Mouse (Mus musculus): ENCODE data around the gene Rhox2b.
"Not testable (repeated sequence)": the region's sequence is repeated elsewhere in the genome, so short reads cannot be mapped to it uniquely, and the experiment has no call there.

Gene Rhox2b

DNA sequence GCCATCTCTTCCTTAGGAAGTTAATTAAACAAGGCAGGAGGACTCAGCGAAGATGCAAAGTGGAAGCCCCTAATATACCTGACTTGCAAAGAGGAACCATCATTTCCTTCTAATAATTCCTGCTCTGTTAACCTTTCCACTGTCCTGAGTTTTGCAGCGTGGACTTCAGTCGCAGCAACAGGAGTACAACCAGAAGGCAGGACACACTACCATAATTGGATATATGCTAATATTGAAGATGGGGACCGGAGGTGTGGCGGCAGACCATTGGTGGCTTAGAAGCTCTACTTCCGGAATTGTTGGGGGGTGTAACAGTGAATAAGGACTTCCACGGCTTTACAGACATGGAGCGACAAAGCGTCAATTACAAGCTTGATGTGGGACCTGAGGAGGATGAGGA is at the start of gene Rhox2b:
Rhox2b (plus strand) TSS at position 301 of the 400 bp plus-strand sequence.
- not testable (repeated sequence) for DNase-seq (ENCODE audit: low read depth, low spot score)

DNA sequence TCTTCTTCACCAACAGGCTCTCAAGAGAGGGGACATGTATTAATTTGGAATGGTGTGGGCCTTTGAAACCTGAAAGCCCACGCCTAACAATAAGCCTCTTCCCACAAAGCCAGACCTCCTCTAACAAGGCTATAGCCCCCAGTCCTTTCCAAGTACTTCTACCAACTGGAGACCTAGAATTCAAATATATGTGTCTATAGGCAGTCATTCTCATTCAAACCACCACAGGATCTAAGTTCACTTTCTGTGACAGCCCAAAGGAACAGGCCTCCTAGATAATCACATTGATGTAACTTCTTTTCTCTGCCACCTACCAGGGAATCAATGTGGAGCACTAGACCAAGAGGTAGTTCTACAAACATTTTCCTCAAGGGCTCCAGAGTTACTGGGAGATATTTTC is 32.1 kb upstream of the Rhox2b start, which contains the start of gene Rhox3a2:
Rhox3a2 (plus strand) TSS at position 301 of the 400 bp plus-strand sequence.
- DNase-seq (ENCODE audit: low read depth, low spot score) = not testable (repeated sequence)

DNA sequence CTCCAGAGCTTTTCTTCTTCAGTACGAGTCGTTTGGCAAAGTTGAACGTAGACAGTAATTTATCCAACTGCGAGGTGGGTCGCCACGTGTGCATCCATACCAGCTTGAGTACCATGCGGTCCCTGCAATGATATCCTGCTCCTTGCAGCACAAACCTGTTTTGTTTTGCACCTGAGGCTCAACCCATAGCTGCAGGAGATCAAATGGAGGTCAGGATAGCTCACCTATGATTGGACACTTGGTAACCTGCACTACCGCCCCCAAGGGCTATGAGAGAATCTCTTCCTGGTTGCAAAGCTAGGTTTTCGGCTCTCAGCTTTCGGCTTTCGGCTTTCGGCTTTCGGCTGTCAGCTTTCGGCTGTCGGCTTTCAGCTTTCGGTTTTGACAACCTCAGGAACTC is 21.3 kb upstream of the Rhox2b start, which contains the start of gene Rhox4a2:
Rhox4a2 (plus strand) TSS at position 301 of the 400 bp plus-strand sequence.
- DNase-seq (ENCODE audit: low read depth, low spot score) = not testable (repeated sequence)

DNA sequence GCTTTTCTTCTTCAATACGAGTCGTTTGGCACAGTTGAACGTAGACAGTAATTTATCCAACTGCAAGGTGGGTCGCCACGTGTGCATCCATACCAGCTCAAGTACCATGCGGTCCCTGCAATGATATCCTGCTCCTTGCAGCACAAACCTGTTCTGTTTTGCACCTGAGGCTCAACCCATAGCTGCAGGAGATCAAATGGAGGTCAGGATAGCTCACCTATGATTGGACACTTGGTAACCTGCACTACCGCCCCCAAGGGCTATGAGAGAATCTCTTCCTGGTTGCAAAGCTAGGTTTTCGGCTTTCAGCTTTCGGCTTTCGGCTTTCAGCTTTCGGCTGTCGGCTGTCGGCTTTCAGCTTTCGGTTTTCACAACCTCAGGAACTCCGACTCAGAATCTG is 20.3 kb downstream of the Rhox2b start, which contains the start of gene Rhox4b:
Rhox4b (plus strand) TSS at position 301 of the 400 bp plus-strand sequence.
- DNase-seq (ENCODE audit: low read depth, low spot score) = not testable (repeated sequence)

DNA sequence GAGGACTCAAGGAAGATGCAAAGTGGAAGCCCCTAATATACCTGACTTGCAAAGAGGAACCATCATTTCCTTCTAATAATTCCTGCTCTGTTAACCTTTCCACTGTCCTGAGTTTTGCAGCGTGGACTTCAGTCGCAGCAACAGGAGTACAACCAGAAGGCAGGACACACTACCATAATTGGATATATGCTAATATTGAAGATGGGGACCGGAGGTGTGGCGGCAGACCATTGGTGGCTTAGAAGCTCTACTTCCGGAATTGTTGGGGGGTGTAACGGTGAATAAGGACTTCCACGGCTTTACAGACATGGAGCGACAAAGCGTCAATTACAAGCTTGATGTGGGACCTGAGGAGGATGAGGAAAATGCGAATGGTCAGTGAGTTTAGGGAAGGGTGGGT is 41.5 kb downstream of the Rhox2b start, which contains the start of gene Rhox2c:
Rhox2c (plus strand) TSS at position 301 of the 400 bp plus-strand sequence.
- not testable (repeated sequence) for DNase-seq (ENCODE audit: low read depth, low spot score)

DNA sequence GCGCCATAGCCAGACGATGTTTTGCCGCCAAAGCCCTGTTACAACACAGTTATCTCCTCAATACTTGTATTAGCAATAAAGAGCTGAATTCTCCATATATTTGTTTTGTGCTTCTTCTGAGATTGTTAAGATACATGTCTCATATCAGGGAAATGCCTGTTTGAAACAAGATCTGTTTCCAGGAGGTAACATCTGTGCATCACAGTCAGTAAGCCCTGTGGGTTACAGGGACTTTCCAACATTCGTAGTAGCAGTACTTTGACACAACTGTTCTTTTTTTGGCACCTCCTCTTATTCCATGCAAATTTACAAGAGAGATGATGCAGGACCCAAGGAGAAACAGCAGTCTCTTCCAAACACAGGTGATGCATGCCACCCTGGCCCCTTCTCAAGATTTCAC is 46.4 kb downstream of the Rhox2b start, which contains the start of gene Rhox3c:
Rhox3c (plus strand) TSS at position 301 of the 400 bp plus-strand sequence.
- DNase-seq (ENCODE audit: low read depth, low spot score) = not testable (repeated sequence)
